Mouse (Mus musculus) hindlimb bud, embryonic 11.5 days (tissue): ENCODE measurements around the gene Svop.

Source experiments
- DNase-seq: peaks from one replicate; pipeline ENCODE4 v3.0.0-alpha.2; 2012; ENCODE audit warnings: low read depth, low spot score; ENCODE audit errors: extremely low spot score

Gene Svop

GRCm38 (mm10) chr5:113999382-113999781 is 92.0 kb downstream of the Svop start:
- no peak for DNase-seq

GRCm38 (mm10) chr5:113996458-113996857 is 94.9 kb downstream of the Svop start:
- DNase-seq, result no peak

GRCm38 (mm10) chr5:113993487-113994465 is 97.6 kb downstream of the Svop start, which contains the start of gene Ssh1:
Ssh1 (minus strand) TSS chr5:113993894.
- no peak for DNase-seq

GRCm38 (mm10) chr5:113993031-113993486 is 98.3 kb downstream of the Svop start:
- DNase-seq, result no peak

- DNase-seq, result no peak
These were observed 99.0 kb downstream of the Svop start for GRCm38 (mm10) chr5:113992339-113992831.

- no peak for DNase-seq
These were observed 100.2 kb downstream of the Svop start for GRCm38 (mm10) chr5:113991141-113991540.

- no peak for DNase-seq
These were observed 100.8 kb downstream of the Svop start for GRCm38 (mm10) chr5:113990593-113990992.

GRCm38 (mm10) chr5:113989437-113990024 is 101.8 kb downstream of the Svop start:
- DNase-seq, result no peak

- DNase-seq, result no peak
These were observed 105.0 kb downstream of the Svop start for GRCm38 (mm10) chr5:113986182-113986961.

- no peak for DNase-seq
These were observed 105.6 kb downstream of the Svop start for GRCm38 (mm10) chr5:113985737-113986136.

- DNase-seq, result no peak
These were observed 107.2 kb downstream of the Svop start for GRCm38 (mm10) chr5:113984025-113984740.

GRCm38 (mm10) chr5:113983541-113983940 is 107.8 kb downstream of the Svop start:
- no peak for DNase-seq

GRCm38 (mm10) chr5:113981843-113982242 is 109.5 kb downstream of the Svop start:
- no peak for DNase-seq

GRCm38 (mm10) chr5:113981171-113981570 is 110.2 kb downstream of the Svop start:
- DNase-seq, result no peak

GRCm38 (mm10) chr5:113980511-113980910 is 110.9 kb downstream of the Svop start:
- DNase-seq, result no peak

GRCm38 (mm10) chr5:113977309-113977708 is 114.1 kb downstream of the Svop start:
- no peak for DNase-seq
